Mouse (Mus musculus): ENCODE measurements around the gene Orai3. TPM values are rescaled to one million over a fixed set of nuclear protein-coding genes. Genes with fewer than 3 reads are reported as not detected.

Orai3 gene
- total RNA-seq, 1 experiment from 2014 or later: 28.1 TPM

Other genes with a start within 250 kb of the Orai3 start
- not detected in 2 replicates for gene Tmem265, start 208.4 kb upstream of the Orai3 start, total RNA-seq (2021)
- 36.6 and 44.4 TPM in 2 replicates for gene Phkg2, start 196.5 kb upstream of the Orai3 start, total RNA-seq (2021)
- 7.5 and 10.7 TPM in 2 replicates for gene Ccdc189, start 181.2 kb upstream of the Orai3 start, total RNA-seq (2021)
- 56.0 and 62.8 TPM in 2 replicates for gene Rnf40, start 181.0 kb upstream of the Orai3 start, total RNA-seq (2021)
- 21.6 and 26.4 TPM in 2 replicates for gene Zfp629, start 154.0 kb upstream of the Orai3 start, total RNA-seq (2021)
- 64.8 and 69.2 TPM in 2 replicates for gene Bcl7c, start 60.9 kb upstream of the Orai3 start, total RNA-seq (2021)
- gene Ctf1, start 57.1 kb upstream of the Orai3 start, total RNA-seq (2021): 4.7 and 5.1 TPM in 2 replicates
- gene Ctf2, start 37.6 kb upstream of the Orai3 start, total RNA-seq (2021): not detected in 2 replicates
- gene Fbxl19, start 25.3 kb upstream of the Orai3 start, total RNA-seq (2021): 12.8 and 14.5 TPM in 2 replicates
- 37.7 and 46.2 TPM in 2 replicates for gene Setd1a, start 6.9 kb downstream of the Orai3 start, total RNA-seq (2021)
- 0.38 and 0.44 TPM in 2 replicates for gene Gm49388, start 15.8 kb downstream of the Orai3 start, total RNA-seq (2021)
- gene Hsd3b7, start 30.8 kb downstream of the Orai3 start, total RNA-seq (2021): 38.0 and 69.3 TPM in 2 replicates
- gene Stx4a, start 54.5 kb downstream of the Orai3 start, total RNA-seq (2021): 84.5 and 85.0 TPM in 2 replicates
- 7.8 and 9.9 TPM in 2 replicates for gene Stx1b, start 54.7 kb downstream of the Orai3 start, total RNA-seq (2021)
- gene Zfp646, start 106.4 kb downstream of the Orai3 start, total RNA-seq (2021): 32.1 and 36.7 TPM in 2 replicates
- 8.3 and 12.0 TPM in 2 replicates for gene Zfp668, start 107.0 kb downstream of the Orai3 start, total RNA-seq (2021)
- gene Prss53, start 121.2 kb downstream of the Orai3 start, total RNA-seq (2021): 0.70 and 0.94 TPM in 2 replicates
- not detected in 2 replicates for gene Gm21974, start 125.6 kb downstream of the Orai3 start, total RNA-seq (2021)
- gene Vkorc1, start 125.8 kb downstream of the Orai3 start, total RNA-seq (2021): 60.7 and 92.8 TPM in 2 replicates
- 130 and 135 TPM in 2 replicates for gene Bckdk, start 134.3 kb downstream of the Orai3 start, total RNA-seq (2021)
- 24.0 and 25.5 TPM in 2 replicates for gene Kat8, start 142.7 kb downstream of the Orai3 start, total RNA-seq (2021)
- 0.22 and 0.30 TPM in 2 replicates for gene Prss8, start 160.3 kb downstream of the Orai3 start, total RNA-seq (2021)
- 12.5 and 13.1 TPM in 2 replicates for gene Prss36, start 176.9 kb downstream of the Orai3 start, total RNA-seq (2021)
- 275 and 322 TPM in 2 replicates for gene Fus, start 197.6 kb downstream of the Orai3 start, total RNA-seq (2021)
- 3.4 and 10.1 TPM in 2 replicates for gene Pycard, start 224.1 kb downstream of the Orai3 start, total RNA-seq (2021)
- gene Trim72, start 234.1 kb downstream of the Orai3 start, total RNA-seq (2021): not detected in 2 replicates

Data from adrenal gland, postnatal 14 days (tissue).